In the genomic region with DNA sequence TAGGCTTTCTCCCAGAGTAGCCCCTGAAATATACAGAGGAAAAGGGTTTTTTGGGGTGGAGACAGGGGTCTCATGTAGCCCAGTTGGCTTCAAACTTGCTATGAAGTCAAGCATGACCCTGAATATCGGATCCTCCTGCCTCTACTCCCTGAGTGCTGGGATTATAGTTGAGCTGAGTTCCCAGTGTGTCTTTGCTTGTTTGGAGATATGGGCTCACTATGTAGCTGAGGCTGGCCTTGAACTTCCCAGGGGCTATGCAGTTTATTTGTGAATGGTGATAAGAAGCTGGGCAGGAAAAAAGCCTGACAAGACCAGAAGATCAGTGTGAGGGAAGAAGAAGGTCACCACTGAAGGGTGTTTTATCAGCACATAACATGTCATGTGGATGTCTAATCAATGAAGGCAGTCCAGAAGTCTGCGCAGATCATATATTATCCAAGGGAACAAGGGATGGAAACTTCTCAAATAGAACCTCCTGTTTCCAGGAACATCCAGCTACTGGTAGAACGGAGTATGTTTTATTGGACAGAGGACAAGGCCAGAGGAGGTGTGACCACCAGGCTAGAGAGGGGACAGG, we compare ENCODE assay signal across 8 mouse cellular contexts. TPM values are rescaled to one million over a fixed set of nuclear protein-coding genes. Genes with fewer than 3 reads are reported as not detected.
DNase-seq lines count a peak whose midpoint lies in the region; ATAC-seq and TF ChIP-seq lines count a peak whose summit lies in the region.

No protein-coding gene starts in this region.

- no peak for TF ChIP-seq CTCF in MEL (IDR thresholded peaks at IDR 0.05 in 2 of 3, conservative IDR thresholded peaks at IDR 0.05 in 1 of 3; ENCODE audit: control insufficient read depth in 1 of 3, insufficient read depth in 1 of 3, low read depth in 2 of 3, low read length in 3 of 3, poor library complexity in 1 of 3, severe bottlenecking in 1 of 3)

- peak overlapping the region; percentile 52 for H3K4me3 ChIP-seq in heart, embryonic 11.5 days (ENCODE audit: low read depth, low read length)
- H3K4me3 ChIP-seq in MEL (ENCODE audit: control insufficient read depth in 1 of 2, insufficient read depth in 1 of 2, low read depth in 2 of 2, low read length in 2 of 2) (peak overlapping the region; percentile 93), macrophage (ENCODE audit: inconsistent target) (peak overlapping the region; percentile 33; the same call in 1 of the 2 replicates)
- H3K4me3 ChIP-seq in hindbrain, embryonic 11.5 days (ENCODE audit: low read depth, low read length): peak overlapping the region; percentile 42

- ATAC-seq in heart, embryonic 11.5 days (replicated peaks; ENCODE audit: insufficient number of reproducible peaks, low FRiP score, low TSS enrichment): no peak
- no peak for ATAC-seq in hindbrain, embryonic 11.5 days (ENCODE audit: low FRiP score)

- H3K27ac ChIP-seq in heart, embryonic 11.5 days (ENCODE audit: low read depth, low read length): no peak overlapping the region
- H3K27ac ChIP-seq in MEL (ENCODE audit: control insufficient read depth, low read depth, low read length) (peak overlapping the region; percentile 66), macrophage (peak overlapping the region; percentile 41)
- 0 out of 2 replicates have a peak overlapping the region, but pooled peaks have one; percentile 24 for H3K27ac ChIP-seq in hindbrain, embryonic 11.5 days (ENCODE audit: low read depth, low read length)

- TF ChIP-seq POLR2A in MEL (IDR thresholded peaks at IDR 0.05; ENCODE audit: control insufficient read depth in 1 of 2, insufficient read depth in 1 of 2, low read depth in 1 of 2, low read length in 2 of 2, poor library complexity in 1 of 2): no peak

- 68% methylated on average over 3 of the region's 3 CpGs for WGBS in heart, embryonic 11.5 days (ENCODE audit: insufficient replicate concordance)
- WGBS in hindbrain, embryonic 11.5 days: 87% methylated on average over 3 of the region's 3 CpGs
- WGBS in macrophage (ENCODE audit: missing documents): 93% methylated on average over 3 of the region's 3 CpGs

- no peaks in the 10 kb centered on the region for H3K36me3 ChIP-seq in heart, embryonic 11.5 days (ENCODE audit: control insufficient read depth, insufficient read depth, low read length)
- H3K36me3 ChIP-seq in MEL (ENCODE audit: control insufficient read depth in 1 of 2, insufficient read depth in 2 of 2, low read length in 2 of 2): peaks cover 0 to 5% of the 10 kb centered on the region in 2 experiments; a peak in 2 of 4 replicates
- no peaks in the 10 kb centered on the region for H3K36me3 ChIP-seq in hindbrain, embryonic 11.5 days (ENCODE audit: control insufficient read depth, insufficient read depth, low read length)
- no peaks in the 10 kb centered on the region for H3K36me3 ChIP-seq in macrophage (ENCODE audit: inconsistent target)

- H3K9ac ChIP-seq in heart, embryonic 11.5 days (ENCODE audit: low read depth, low read length): peak overlapping the region; percentile 70
- H3K9ac ChIP-seq in MEL (ENCODE audit: control insufficient read depth, low read depth, low read length, poor library complexity, severe bottlenecking): peak overlapping the region; percentile 62
- peak overlapping the region; percentile 53; the same call in 1 of the 2 replicates for H3K9ac ChIP-seq in hindbrain, embryonic 11.5 days (ENCODE audit: low read depth, low read length)

- DNase-seq in heart, adult 18-20 months: no peak
- DNase-seq in MEL (ENCODE audit: low read depth, low spot score): no peak
- no peak for DNase-seq in hindbrain, embryonic 11.5 days (ENCODE audit: low spot score)
- DNase-seq in urinary bladder, postnatal 10 days (ENCODE audit: low spot score): no peak
- DNase-seq in adrenal gland, adult (ENCODE audit: inconsistent age in 2 of 2, low spot score in 1 of 2): no peak
- no peak for DNase-seq in urinary bladder, postnatal 4 days (ENCODE audit: low spot score in 2 of 2)

- H3K79me2 ChIP-seq in MEL (ENCODE audit: control insufficient read depth, insufficient read depth, low read length, poor library complexity): peaks cover 4% of the 10 kb centered on the region; the same call in 1 of the 2 replicates
- H3K79me2 ChIP-seq in macrophage (ENCODE audit: inconsistent target): no peaks in the 10 kb centered on the region

- H3K4me2 ChIP-seq in heart, embryonic 11.5 days: peak overlapping the region; percentile 67
- H3K4me2 ChIP-seq in hindbrain, embryonic 11.5 days (replicated peaks; ENCODE audit: low read depth, low read length): peak overlapping the region; percentile 46

- no peaks in the 10 kb centered on the region for H3K27me3 ChIP-seq in heart, embryonic 11.5 days (ENCODE audit: control insufficient read depth, insufficient read depth, low read length)
- H3K27me3 ChIP-seq in MEL (ENCODE audit: control insufficient read depth in 1 of 2, insufficient read depth in 2 of 2, low read length in 2 of 2): no peaks in the 10 kb centered on the region
- no peaks in the 10 kb centered on the region for H3K27me3 ChIP-seq in hindbrain, embryonic 11.5 days (ENCODE audit: control insufficient read depth, insufficient read depth, low read length)

- H3K9me3 ChIP-seq in heart, embryonic 11.5 days (replicated peaks; ENCODE audit: control insufficient read depth, low read length): 0 out of 2 replicates have a peak, but pooled peaks cover 3% of the 10 kb centered on the region
- H3K9me3 ChIP-seq in MEL (replicated peaks; ENCODE audit: insufficient read depth, low read length): no peaks in the 10 kb centered on the region
- peaks cover 2% of the 10 kb centered on the region; the same call in 1 of the 2 replicates for H3K9me3 ChIP-seq in hindbrain, embryonic 11.5 days (ENCODE audit: control insufficient read depth, low read length)

- no peaks in the 10 kb centered on the region for H3K4me1 ChIP-seq in heart, embryonic 11.5 days (ENCODE audit: control insufficient read depth, insufficient read depth, low read length)
- H3K4me1 ChIP-seq in MEL (ENCODE audit: control insufficient read depth in 1 of 2, insufficient read depth in 2 of 2, low read length in 2 of 2): peaks cover 6 to 8% of the 10 kb centered on the region in 2 experiments; a peak in 3 of 4 replicates
- no peaks in the 10 kb centered on the region for H3K4me1 ChIP-seq in hindbrain, embryonic 11.5 days (replicated peaks; ENCODE audit: control insufficient read depth, insufficient read depth, low read length)

- TF ChIP-seq EP300 in MEL (IDR thresholded peaks at IDR 0.05; ENCODE audit: low read depth in 1 of 2, low read length in 2 of 2): no peak; a peak in 1 of 4 replicates

- TF ChIP-seq RAD21 in MEL (IDR thresholded peaks at IDR 0.05; ENCODE audit: low read depth, low read length): no peak

TF ChIP-seq in MEL, 35 proteins besides CTCF, POLR2A, EP300 and RAD21:
- 0 out of 2 replicates have a peak, but pooled peaks have one; percentile 20 for TF ChIP-seq GATA1 (IDR thresholded peaks at IDR 0.05; ENCODE audit: low read depth, low read length)
- TF ChIP-seq ETS1 (IDR thresholded peaks at IDR 0.05; ENCODE audit: low read depth, low read length): 0 out of 2 replicates have a peak, but pooled peaks have one; percentile 6
- no peak for TF ChIP-seq MAZ (IDR thresholded peaks at IDR 0.05; ENCODE audit: low read depth, low read length)

RNA-seq across cellular contexts. Expression of a gene that starts 9.4 kb away (rescaled TPM):
- 101 and 106 TPM in 2 replicates for polyA plus RNA-seq in heart, embryonic 11.5 days (2014; fragmentation: Nextera tagmentation; extraction: Ambion mirVana)
- under 1 TPM; 0.22 to 0.46 TPM for total RNA-seq in heart, adult 18-20 months (2021)
- 21.8 and 31.1 TPM in 2 replicates for total RNA-seq in MEL (2012; rRNA removed)
- polyA plus RNA-seq in MEL (2012; ENCODE audit: insufficient read depth in 1 of 2, insufficient read length in 2 of 2, low read depth in 1 of 2, low replicate concordance in 2 of 2, missing spikeins in 1 of 2) (10 to 100 TPM in 1 of 2 experiments, not detected in 1; 26.6 TPM), macrophage (2018) (0.25 to 2.2 TPM (median 1.1 TPM) in 3 replicates)
- polyA plus RNA-seq in hindbrain, embryonic 11.5 days (2014; fragmentation: Nextera tagmentation; extraction: Ambion mirVana): 161 and 185 TPM in 2 replicates
- 10 to 100 TPM in 3 of 26 experiments, 1 to 10 TPM in 22, under 1 TPM in 1; 0.92 to 10.8 (median 6.6) TPM for total RNA-seq in macrophage (2018; cell fraction: chromatin; rRNA removed)
- 1 to 10 TPM in 1 of 26 experiments, under 1 TPM in 25; 0.33 to 1.5 (median 0.57) TPM for total RNA-seq in macrophage (2018; cell fraction: cytosol; rRNA removed)
- total RNA-seq in macrophage (2018; cell fraction: nucleus; rRNA removed): 1 to 10 TPM in 24 of 26 experiments, under 1 TPM in 2; 0.52 to 3.7 (median 2.2) TPM

RNA-seq across cellular contexts. Expression of a gene that starts 10.9 kb away (rescaled TPM):
- 21.3 and 27.2 TPM in 2 replicates for polyA plus RNA-seq in heart, embryonic 11.5 days (2014; fragmentation: Nextera tagmentation; extraction: Ambion mirVana)
- total RNA-seq in heart, adult 18-20 months (2021): 100 to 1,000 TPM; 294 to 298 TPM
- 15.3 and 16.2 TPM in 2 replicates for total RNA-seq in MEL (2012; rRNA removed)
- polyA plus RNA-seq in MEL (2012; ENCODE audit: insufficient read depth in 1 of 2, insufficient read length in 2 of 2, low read depth in 1 of 2, low replicate concordance in 2 of 2, missing spikeins in 1 of 2) (10 to 100 TPM in 1 of 2 experiments, not detected in 1; 35.5 TPM), macrophage (2018) (30.9 to 32.9 TPM (median 32.9 TPM) in 3 replicates)
- polyA plus RNA-seq in hindbrain, embryonic 11.5 days (2014; fragmentation: Nextera tagmentation; extraction: Ambion mirVana): 19.8 and 21.2 TPM in 2 replicates
- total RNA-seq in macrophage (2018; cell fraction: chromatin; rRNA removed): 100 to 1,000 TPM; 175 to 281 (median 222) TPM
- total RNA-seq in macrophage (2018; cell fraction: cytosol; rRNA removed): 10 to 100 TPM; 48.6 to 71.4 (median 54.7) TPM
- 100 to 1,000 TPM in 25 of 26 experiments, 10 to 100 TPM in 1; 94.9 to 207 (median 141) TPM for total RNA-seq in macrophage (2018; cell fraction: nucleus; rRNA removed)

Comparison
In these comparisons a context has a peak if more than half of its experiments do, and no peak if none do; other contexts are left out.
1. H3K4me3 ChIP-seq: peak in every context shown above with its lines; median percentile 93 in MEL; 52 in heart, embryonic 11.5 days; 42 in hindbrain, embryonic 11.5 days; 33 in macrophage.